Comparison of ENCODE assay signal across 8 mouse cellular contexts in the genomic region with DNA sequence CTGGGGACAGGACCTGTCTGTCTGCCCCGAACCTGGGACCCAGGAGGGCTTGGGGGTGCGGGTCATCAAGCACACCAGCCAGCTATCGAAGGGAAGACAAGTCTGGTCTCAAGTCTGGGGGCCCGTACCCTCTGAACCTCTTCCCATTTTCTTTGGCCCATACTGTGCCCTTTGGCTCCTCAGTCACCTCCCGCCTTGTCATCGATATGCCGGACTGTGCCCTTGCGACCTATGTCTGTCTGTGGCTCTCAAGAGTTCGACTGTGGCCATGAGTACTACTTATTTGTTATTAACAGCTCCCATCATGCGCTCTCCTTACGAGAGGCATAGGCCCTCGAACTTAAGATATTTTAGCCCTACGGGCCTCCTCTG. TPM values are rescaled to one million over a fixed set of nuclear protein-coding genes. Genes with fewer than 3 reads are reported as not detected.
A peak's percentile ranks its signal among the peaks of the same experiment; 100 is the strongest.
DNase-seq lines count a peak whose midpoint lies in the region; ATAC-seq and TF ChIP-seq lines count a peak whose summit lies in the region.

No protein-coding gene starts in this region.

- WGBS in kidney, embryonic 14.5 days, result 16% methylated on average over 13 of the region's 13 CpGs
- 16% methylated on average over 13 of the region's 13 CpGs for WGBS in hindbrain, postnatal 0 days
- 19% methylated on average over 13 of the region's 13 CpGs for WGBS in midbrain, embryonic 16.5 days

- no peak for TF ChIP-seq POLR2A in cortical plate, adult 2 months (IDR thresholded peaks at IDR 0.05; ENCODE audit: extremely low read depth, insufficient read depth, low read length)

- H3K27ac ChIP-seq in kidney, embryonic 14.5 days (ENCODE audit: low read depth, low read length), result peak overlapping the region; percentile 30; the same call in 1 of the 2 replicates
- peak overlapping the region; percentile 93 for H3K27ac ChIP-seq in cortical plate, adult 2 months (ENCODE audit: insufficient read depth, low read length)
- H3K27ac ChIP-seq in hindbrain, postnatal 0 days, result peak overlapping the region; percentile 85
- H3K27ac ChIP-seq in midbrain, embryonic 16.5 days (ENCODE audit: low read length), result peak overlapping the region; percentile 80

- no peak for ATAC-seq in kidney, embryonic 14.5 days (ENCODE audit: low FRiP score, low TSS enrichment)
- no peak for ATAC-seq in hindbrain, postnatal 0 days
- ATAC-seq in midbrain, embryonic 16.5 days, result no peak

- H3K9me3 ChIP-seq in kidney, embryonic 14.5 days (ENCODE audit: control insufficient read depth, low read length), result no peaks in the 10 kb centered on the region
- no peaks in the 10 kb centered on the region for H3K9me3 ChIP-seq in hindbrain, postnatal 0 days (ENCODE audit: low read length)
- no peaks in the 10 kb centered on the region for H3K9me3 ChIP-seq in midbrain, embryonic 16.5 days (replicated peaks; ENCODE audit: control insufficient read depth, low read length, poor library complexity, severe bottlenecking)

- H3K27me3 ChIP-seq in kidney, embryonic 14.5 days (ENCODE audit: control insufficient read depth, insufficient read depth, low read length), result no peaks in the 10 kb centered on the region
- H3K27me3 ChIP-seq in hindbrain, postnatal 0 days (ENCODE audit: insufficient read depth, low read length), result no peaks in the 10 kb centered on the region
- no peaks in the 10 kb centered on the region for H3K27me3 ChIP-seq in midbrain, embryonic 16.5 days (ENCODE audit: control insufficient read depth, insufficient read depth, low read depth, low read length)

- H3K4me1 ChIP-seq in kidney, embryonic 14.5 days (ENCODE audit: control insufficient read depth, insufficient read depth, low read length), result peaks cover 4% of the 10 kb centered on the region; the same call in 1 of the 2 replicates
- H3K4me1 ChIP-seq in cortical plate, adult 2 months (ENCODE audit: control insufficient read depth, insufficient read depth, low read length), result peaks cover 2% of the 10 kb centered on the region
- 0 out of 2 replicates have a peak, but pooled peaks cover 4% of the 10 kb centered on the region for H3K4me1 ChIP-seq in hindbrain, postnatal 0 days (ENCODE audit: insufficient read depth, low read length)
- H3K4me1 ChIP-seq in midbrain, embryonic 16.5 days (ENCODE audit: control insufficient read depth, insufficient read depth, low read length), result peaks cover 10% of the 10 kb centered on the region

- no peak for TF ChIP-seq CTCF in cortical plate, adult 2 months (IDR thresholded peaks at IDR 0.05; ENCODE audit: extremely low read depth, insufficient read depth, low read length)
- no peak for TF ChIP-seq CTCF in hindbrain, postnatal 0 days (IDR thresholded peaks at IDR 0.05; ENCODE audit: low read depth)

- H3K4me3 ChIP-seq in kidney, embryonic 14.5 days (ENCODE audit: low read length), result peak overlapping the region; percentile 72
- peak overlapping the region; percentile 100 for H3K4me3 ChIP-seq in cortical plate, adult 2 months (ENCODE audit: insufficient read depth, low read length)
- peak overlapping the region; percentile 58 for H3K4me3 ChIP-seq in hindbrain, postnatal 0 days (ENCODE audit: low read length)
- H3K4me3 ChIP-seq in midbrain, embryonic 16.5 days (ENCODE audit: low read depth, low read length), result peak overlapping the region; percentile 72

- H3K9ac ChIP-seq in kidney, embryonic 14.5 days (ENCODE audit: low read depth, low read length), result peak overlapping the region; percentile 62
- H3K9ac ChIP-seq in hindbrain, postnatal 0 days (replicated peaks; ENCODE audit: low read length), result peak overlapping the region; percentile 61
- H3K9ac ChIP-seq in midbrain, embryonic 16.5 days (ENCODE audit: low read depth, low read length), result peak overlapping the region; percentile 77

- no peaks in the 10 kb centered on the region for H3K36me3 ChIP-seq in kidney, embryonic 14.5 days (ENCODE audit: control insufficient read depth, insufficient read depth, low read length)
- H3K36me3 ChIP-seq in hindbrain, postnatal 0 days (ENCODE audit: insufficient read depth, low read length), result no peaks in the 10 kb centered on the region
- H3K36me3 ChIP-seq in midbrain, embryonic 16.5 days (ENCODE audit: control insufficient read depth, insufficient read depth, low read length), result no peaks in the 10 kb centered on the region

- DNase-seq in kidney, postnatal 25 days, result no peak
- DNase-seq in hindbrain, postnatal 0 days (ENCODE audit: low spot score), result peak; percentile 4
- DNase-seq in adrenal gland, adult (ENCODE audit: inconsistent age in 2 of 2, low spot score in 1 of 2), result no peak
- no peak for DNase-seq in left cerebral cortex, adult 9 months (ENCODE audit: low spot score in 2 of 2)
- DNase-seq in layer of hippocampus, adult 9-10 months (ENCODE audit: low spot score), result no peak

- H3K4me2 ChIP-seq in kidney, embryonic 14.5 days (replicated peaks; ENCODE audit: low read depth, low read length), result peak overlapping the region; percentile 79
- H3K4me2 ChIP-seq in hindbrain, postnatal 0 days (ENCODE audit: low read depth, low read length), result peak overlapping the region; percentile 65
- H3K4me2 ChIP-seq in midbrain, embryonic 16.5 days (ENCODE audit: low read length), result peak overlapping the region; percentile 84

RNA-seq across cellular contexts. Expression of a gene that starts 0.6 kb away (rescaled TPM):
- 51.2 and 67.3 TPM in 2 replicates for polyA plus RNA-seq in kidney, embryonic 14.5 days (2014; fragmentation: Nextera tagmentation; extraction: Ambion mirVana)
- polyA plus RNA-seq in cortical plate, adult 2 months (2012; rRNA removed), result 45.3 and 47.6 TPM in 2 replicates
- total RNA-seq in hindbrain, postnatal 0 days (2014; rRNA removed), result 32.0 and 48.5 TPM in 2 replicates
- 49.5 and 53.3 TPM in 2 replicates for polyA plus RNA-seq in hindbrain, postnatal 0 days (2015; fragmentation: Nextera tagmentation; extraction: Ambion mirVana)
- 40.5 and 43.8 TPM in 2 replicates for polyA plus RNA-seq in midbrain, embryonic 16.5 days (2015; fragmentation: Nextera tagmentation; extraction: Ambion mirVana)

RNA-seq across cellular contexts. Expression of a gene that starts 27.5 kb away (rescaled TPM):
- polyA plus RNA-seq in kidney, embryonic 14.5 days (2014; fragmentation: Nextera tagmentation; extraction: Ambion mirVana), result 0.08 TPM in 1 of 2 replicates, not detected in the other
- polyA plus RNA-seq in cortical plate, adult 2 months (2012; rRNA removed), result 0.29 and 0.34 TPM in 2 replicates
- not detected in 2 replicates for total RNA-seq in hindbrain, postnatal 0 days (2014; rRNA removed)
- 0.13 and 0.18 TPM in 2 replicates for polyA plus RNA-seq in hindbrain, postnatal 0 days (2015; fragmentation: Nextera tagmentation; extraction: Ambion mirVana)
- 0.21 and 0.26 TPM in 2 replicates for polyA plus RNA-seq in midbrain, embryonic 16.5 days (2015; fragmentation: Nextera tagmentation; extraction: Ambion mirVana)

RNA-seq across cellular contexts. Expression of a gene that starts 48.6 kb away (rescaled TPM):
- polyA plus RNA-seq in kidney, embryonic 14.5 days (2014; fragmentation: Nextera tagmentation; extraction: Ambion mirVana), result 233 and 278 TPM in 2 replicates
- 57.3 and 58.3 TPM in 2 replicates for polyA plus RNA-seq in cortical plate, adult 2 months (2012; rRNA removed)
- 75.8 and 102 TPM in 2 replicates for total RNA-seq in hindbrain, postnatal 0 days (2014; rRNA removed)
- polyA plus RNA-seq in hindbrain, postnatal 0 days (2015; fragmentation: Nextera tagmentation; extraction: Ambion mirVana), result 100 and 102 TPM in 2 replicates
- 95.3 and 101 TPM in 2 replicates for polyA plus RNA-seq in midbrain, embryonic 16.5 days (2015; fragmentation: Nextera tagmentation; extraction: Ambion mirVana)

RNA-seq across cellular contexts. Expression of a gene that starts 48.7 kb away (rescaled TPM):
- 341 and 402 TPM in 2 replicates for polyA plus RNA-seq in kidney, embryonic 14.5 days (2014; fragmentation: Nextera tagmentation; extraction: Ambion mirVana)
- polyA plus RNA-seq in cortical plate, adult 2 months (2012; rRNA removed), result 104 and 105 TPM in 2 replicates
- total RNA-seq in hindbrain, postnatal 0 days (2014; rRNA removed), result 218 and 223 TPM in 2 replicates
- polyA plus RNA-seq in hindbrain, postnatal 0 days (2015; fragmentation: Nextera tagmentation; extraction: Ambion mirVana), result 267 and 270 TPM in 2 replicates
- polyA plus RNA-seq in midbrain, embryonic 16.5 days (2015; fragmentation: Nextera tagmentation; extraction: Ambion mirVana), result 240 and 245 TPM in 2 replicates

Comparison
In these comparisons a context has a peak if more than half of its experiments do, and no peak if none do; other contexts are left out.
1. H3K27ac ChIP-seq: peak in every context shown above with its lines; median percentile 93 in cortical plate, adult 2 months; 85 in hindbrain, postnatal 0 days; 80 in midbrain, embryonic 16.5 days; 30 in kidney, embryonic 14.5 days.